Mouse (Mus musculus) MEL (cell line): ENCODE results near the gene Higd1c. TPM values are rescaled to one million over a fixed set of nuclear protein-coding genes. Genes with fewer than 3 reads are reported as not detected.
"Not testable (repeated sequence)": the region's sequence is repeated elsewhere in the genome, so short reads cannot be mapped to it uniquely, and the experiment has no call there.

Experiments used
- DNase-seq: peaks from one replicate; pipeline ENCODE4 v3.0.0; 2011; ENCODE audit warnings: low read depth, low spot score
- H3K27ac ChIP-seq: 2 replicates; pipeline ENCODE4 v1.5.1; 2012; ENCODE audit warnings: low read depth, mild to moderate bottlenecking, control low read depth, low read length, moderate library complexity; ENCODE audit not compliant: control insufficient read depth
- H3K27me3 ChIP-seq, 2 experiments: fragments of 150-350 bp in 1 of 2; sonication (generic) in 1 of 2; 2 replicates each; pipeline ENCODE4 v1.6.1; 2012; ENCODE audit warnings: low read length in 2 of 2, mild to moderate bottlenecking in 2 of 2, improper control_type of control experiment in 1 of 2, moderate library complexity in 1 of 2; ENCODE audit not compliant: insufficient read depth in 2 of 2, control insufficient read depth in 1 of 2
- H3K36me3 ChIP-seq, 2 experiments: 2 replicates each; pipeline ENCODE4 v1.6.1; 2012 to 2014; ENCODE audit warnings: low read length in 2 of 2, improper control_type of control experiment in 1 of 2, inconsistent platforms in 1 of 2, mild to moderate bottlenecking in 1 of 2; ENCODE audit not compliant: insufficient read depth in 2 of 2, control insufficient read depth in 1 of 2
- H3K4me1 ChIP-seq, 2 experiments: fragments of 150-350 bp in 1 of 2; sonication (generic) in 1 of 2; 2 replicates each; pipeline ENCODE4 v1.6.1; 2012; ENCODE audit warnings: low read length in 2 of 2, improper control_type of control experiment in 1 of 2, mild to moderate bottlenecking in 1 of 2; ENCODE audit not compliant: insufficient read depth in 2 of 2, control insufficient read depth in 1 of 2
- H3K4me3 ChIP-seq, 2 experiments: fragments of 150-350 bp in 1 of 2; sonication (generic) in 1 of 2; 2 replicates each; pipeline ENCODE4 v1.5.1; 2012; ENCODE audit warnings: low read depth in 2 of 2, low read length in 2 of 2, mild to moderate bottlenecking in 2 of 2, moderate library complexity in 2 of 2, control low read depth in 1 of 2, improper control_type of control experiment in 1 of 2; ENCODE audit not compliant: control insufficient read depth in 1 of 2, insufficient read depth in 1 of 2
- H3K79me2 ChIP-seq: 2 replicates; pipeline ENCODE4 v1.6.1; 2012; ENCODE audit warnings: mild to moderate bottlenecking, low read length, moderate library complexity; ENCODE audit not compliant: control insufficient read depth, poor library complexity, insufficient read depth
- H3K9ac ChIP-seq: 2 replicates; pipeline ENCODE4 v1.6.1; 2012; ENCODE audit warnings: low read depth, mild to moderate bottlenecking, control low read depth, low read length, moderate library complexity; ENCODE audit not compliant: control insufficient read depth, poor library complexity, severe bottlenecking
- H3K9me3 ChIP-seq: fragments of 150-350 bp; sonication (generic); replicated peaks from 2 replicates; pipeline ENCODE4 v1.6.1; 2012; ENCODE audit warnings: mild to moderate bottlenecking, low read length, improper control_type of control experiment, moderate library complexity; ENCODE audit not compliant: insufficient read depth
- E2F4 ChIP-seq: IDR thresholded peaks from 2 replicates; pipeline ENCODE4 v1.6.1; 2011; ENCODE audit warnings: low read depth, low read length, improper control_type of control experiment, borderline replicate concordance
- ELF1 ChIP-seq: IDR thresholded peaks from 2 replicates; pipeline ENCODE4 v1.6.1; 2014; ENCODE audit warnings: low read depth, mild to moderate bottlenecking, inconsistent platforms, low read length, improper control_type of control experiment, moderate library complexity
- GABPA ChIP-seq: IDR thresholded peaks from 2 replicates; pipeline ENCODE4 v1.6.1; 2012; ENCODE audit warnings: low read depth, mild to moderate bottlenecking, inconsistent platforms, low read length, improper control_type of control experiment, moderate library complexity
- MAFK ChIP-seq: IDR thresholded peaks from 2 replicates; pipeline ENCODE4 v1.6.1; 2011; ENCODE audit warnings: low read depth, mild to moderate bottlenecking, low read length, improper control_type of control experiment, borderline replicate concordance
- MYB ChIP-seq: IDR thresholded peaks from 2 replicates; pipeline ENCODE4 v1.6.1; 2011; ENCODE audit warnings: mild to moderate bottlenecking, low read depth, low read length, improper control_type of control experiment
- NELFE ChIP-seq: IDR thresholded peaks from 2 replicates; pipeline ENCODE4 v1.6.1; 2011; ENCODE audit warnings: low read depth, low read length, improper control_type of control experiment
- POLR2A ChIP-seq, 2 experiments: IDR thresholded peaks; 2 replicates each; pipeline ENCODE4 v1.6.1; 2011 to 2012; ENCODE audit warnings: low read length in 2 of 2, mild to moderate bottlenecking in 2 of 2, control low read depth in 1 of 2, improper control_type of control experiment in 1 of 2, low read depth in 1 of 2, moderate library complexity in 1 of 2; ENCODE audit not compliant: control insufficient read depth in 1 of 2, insufficient read depth in 1 of 2, poor library complexity in 1 of 2
- POLR2AphosphoS2 ChIP-seq: IDR thresholded peaks from 2 replicates; pipeline ENCODE4 v1.6.1; 2011; ENCODE audit warnings: low read length, improper control_type of control experiment
- POLR2AphosphoS5 ChIP-seq: IDR thresholded peaks from 2 replicates; pipeline ENCODE4 v1.6.1; 2012; ENCODE audit warnings: low read depth, borderline replicate concordance, mild to moderate bottlenecking, inconsistent platforms, low read length, moderate library complexity, mixed read lengths
- TAL1 ChIP-seq: IDR thresholded peaks from 2 replicates; pipeline ENCODE4 v1.6.1; 2012; ENCODE audit warnings: mild to moderate bottlenecking, inconsistent platforms, low read length, moderate library complexity, mixed read lengths
- TCF12 ChIP-seq: IDR thresholded peaks from 2 replicates; pipeline ENCODE4 v1.6.1; 2014; ENCODE audit warnings: low read depth, mild to moderate bottlenecking, inconsistent platforms, low read length, improper control_type of control experiment, moderate library complexity
- UBTF ChIP-seq: IDR thresholded peaks from 2 replicates; pipeline ENCODE4 v1.6.1; 2012; ENCODE audit warnings: low read depth, mild to moderate bottlenecking, inconsistent platforms, low read length, improper control_type of control experiment, moderate library complexity, borderline replicate concordance; ENCODE audit not compliant: insufficient read depth
- ZKSCAN1 ChIP-seq: IDR thresholded peaks from 2 replicates; pipeline ENCODE4 v1.6.1; 2012; ENCODE audit warnings: low read depth, mild to moderate bottlenecking, inconsistent platforms, low read length, improper control_type of control experiment, moderate library complexity
- ZMIZ1 ChIP-seq: IDR thresholded peaks from 2 replicates; pipeline ENCODE4 v1.6.1; 2012; ENCODE audit warnings: low read depth, mild to moderate bottlenecking, inconsistent platforms, low read length, improper control_type of control experiment, moderate library complexity
- ZNF384 ChIP-seq: IDR thresholded peaks from 2 replicates; pipeline ENCODE4 v1.6.1; 2012; ENCODE audit warnings: low read depth, mild to moderate bottlenecking, inconsistent platforms, low read length, improper control_type of control experiment
- polyA plus RNA-seq, 2 experiments: library from polyadenylated mRNA; stranded (reverse) in 1 of 2; unstranded in 1 of 2; fragments of >175 nt in 1 of 2; fragments of >200 nt in 1 of 2; gene quantifications; 2 replicates each; pipeline versions ENCODE4 v1.2.1 to v1.2.4; 2012; ENCODE audit warnings: low replicate concordance in 2 of 2, low read depth in 1 of 2; ENCODE audit not compliant: insufficient read length in 2 of 2, insufficient read depth in 1 of 2, missing spikeins in 1 of 2
- total RNA-seq: library from RNA; depleted of rRNA; stranded (reverse); fragments of 300-350 nt; gene quantifications from 2 replicates; pipeline ENCODE4 v1.2.3, GENCODE M21; 2012; rRNA removed

Gene Higd1c
- not detected in 2 replicates for total RNA-seq
- polyA plus RNA-seq, result not detected

DNA sequence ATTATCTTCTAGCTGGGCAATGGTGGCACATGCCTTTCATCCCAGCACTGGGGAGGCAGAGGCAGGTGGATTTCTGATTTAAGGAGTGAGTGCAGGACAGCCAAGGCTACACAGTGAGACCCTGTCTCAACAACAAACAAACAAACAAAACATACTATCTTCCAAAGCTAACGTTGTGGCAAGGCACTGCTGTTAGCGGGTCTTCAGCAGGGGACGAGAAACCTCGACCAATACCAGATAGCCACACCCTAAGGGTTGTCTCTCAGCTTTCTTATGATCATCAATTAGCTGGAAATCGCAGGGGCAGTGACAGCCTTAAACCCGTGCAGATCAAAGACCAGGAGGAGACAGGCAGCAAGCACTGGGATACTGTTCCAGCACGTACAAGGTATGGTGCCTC, at the start of gene Higd1c:
Higd1c (plus strand) TSS at position 301 of the 400 bp plus-strand sequence.
- no peaks in the 10 kb centered on the region for H3K79me2 ChIP-seq
- H3K27ac ChIP-seq, result no peak within 1 kb of the TSS
- H3K9ac ChIP-seq, result no peak within 1 kb of the TSS
- peaks cover 16 to 23% of the 10 kb centered on the region in 2 experiments for H3K27me3 ChIP-seq
- TF ChIP-seq MAFK (no peak), E2F4 (no peak), ZMIZ1 (no peak), NELFE (no peak), POLR2AphosphoS2 (no peak), ZNF384 (no peak), MYB (no peak), ELF1 (no peak), TAL1 (no peak), UBTF (no peak)
- no peaks in the 10 kb centered on the region for H3K4me1 ChIP-seq
- H3K9me3 ChIP-seq, result no peaks in the 10 kb centered on the region
- no peaks in the 10 kb centered on the region for H3K36me3 ChIP-seq
- no peak within 1 kb of the TSS for H3K4me3 ChIP-seq
- DNase-seq, result no peak

GRCm38 (mm10) chr15:100318014-100318671, 46.2 kb upstream of the Higd1c start:
- H3K79me2 ChIP-seq, H3K36me3 ChIP-seq, H3K9me3 ChIP-seq, DNase-seq, H3K9ac ChIP-seq, H3K27me3 ChIP-seq, H3K4me1 ChIP-seq, H3K27ac ChIP-seq, H3K4me3 ChIP-seq: not testable (repeated sequence)

- Histone ChIP-seq H3K9ac (no peak overlapping the region), H3K4me1 (peaks cover 0 to 10% of the 10 kb centered on the region in 2 experiments; a peak in 2 of 4 replicates), H3K36me3 (peaks cover 0 to 4% of the 10 kb centered on the region in 2 experiments; a peak in 2 of 4 replicates), H3K27me3 (no peaks in the 10 kb centered on the region), H3K4me3 (no peak overlapping the region), H3K79me2 (no peaks in the 10 kb centered on the region), H3K9me3 (no peaks in the 10 kb centered on the region), H3K27ac (no peak overlapping the region)
- TF ChIP-seq POLR2AphosphoS5 (no peak), POLR2A (IDR thresholded peaks at IDR 0.05; ENCODE audit: control insufficient read depth in 1 of 2, insufficient read depth in 1 of 2, low read depth in 1 of 2, low read length in 2 of 2, poor library complexity in 1 of 2) (no peak), MYB (no peak), ZKSCAN1 (0 out of 2 replicates have a peak, but pooled peaks have one; percentile 20), MAFK (no peak), NELFE (no peak), GABPA (no peak), TCF12 (no peak)
- DNase-seq, result no peak
Observed at GRCm38 (mm10) chr15:100319884-100320283, 44.5 kb upstream of the Higd1c start.
